Mouse (Mus musculus) small intestine, adult 2 months (tissue): ENCODE measurements around the gene Ptprn2.

ENCODE experiments used
- CTCF ChIP-seq: fragments of 200-500 bp; IDR thresholded peaks from 2 replicates; pipeline ENCODE4 v1.5.1; 2012; ENCODE audit warnings: low read depth, mild to moderate bottlenecking, control low read depth, inconsistent platforms, low read length, moderate library complexity, mixed read lengths; ENCODE audit not compliant: insufficient replicate concordance, insufficient read length; ENCODE audit errors: extremely low read depth
- POLR2A ChIP-seq: fragments of 200-500 bp; IDR thresholded peaks from 2 replicates; pipeline ENCODE4 v1.6.1; 2012; ENCODE audit warnings: low read depth, mild to moderate bottlenecking, control low read depth, inconsistent platforms, low read length, moderate library complexity

GRCm38 (mm10) chr12:116771493-116771892, 286.0 kb downstream of the Ptprn2 start:
- TF ChIP-seq POLR2A = no peak
- TF ChIP-seq CTCF = no peak
